Mouse (Mus musculus): ENCODE data around the gene Gm281.

GRCm38 (mm10) chr14:13790446-13790845 lies 123.8 kb downstream of the Gm281 start:
- TF ChIP-seq TAL1 (IDR thresholded peaks at IDR 0.05; ENCODE audit: low read length): no peak
- TF ChIP-seq POLR2A (IDR thresholded peaks at IDR 0.05; ENCODE audit: control insufficient read depth in 1 of 2, insufficient read depth in 1 of 2, low read depth in 1 of 2, low read length in 2 of 2, poor library complexity in 1 of 2): no peak
- no peak for TF ChIP-seq CTCF (IDR thresholded peaks at IDR 0.05 in 2 of 3, conservative IDR thresholded peaks at IDR 0.05 in 1 of 3; ENCODE audit: control insufficient read depth in 1 of 3, insufficient read depth in 1 of 3, low read depth in 2 of 3, low read length in 3 of 3, poor library complexity in 1 of 3, severe bottlenecking in 1 of 3)
- TF ChIP-seq EP300 (IDR thresholded peaks at IDR 0.05; ENCODE audit: low read depth in 1 of 2, low read length in 2 of 2): no peak
- TF ChIP-seq ELF1 (IDR thresholded peaks at IDR 0.05; ENCODE audit: low read depth, low read length): no peak
- no peak for TF ChIP-seq MXI1 (IDR thresholded peaks at IDR 0.05; ENCODE audit: low read depth, low read length)
- no peak for TF ChIP-seq SMC3 (IDR thresholded peaks at IDR 0.05; ENCODE audit: low read depth, low read length)
- TF ChIP-seq MAFK (IDR thresholded peaks at IDR 0.05; ENCODE audit: borderline replicate concordance, low read depth, low read length): no peak
- no peak for TF ChIP-seq HCFC1 (IDR thresholded peaks at IDR 0.05; ENCODE audit: low read depth, low read length)
- TF ChIP-seq KAT2A (conservative IDR thresholded peaks at IDR 0.05; ENCODE audit: low read depth, low read length): no peak
- no peak for TF ChIP-seq MAX (IDR thresholded peaks at IDR 0.05; ENCODE audit: low read length)
- TF ChIP-seq GATA1 (IDR thresholded peaks at IDR 0.05; ENCODE audit: low read depth, low read length): no peak
